Mouse (Mus musculus) monocyte, adult 5-6 weeks (primary cell): ENCODE measurements around the gene Sema3b. TPM values are rescaled to one million over a fixed set of nuclear protein-coding genes. Genes with fewer than 3 reads are reported as not detected.

Source experiments
- ATAC-seq: fragments of 153-309, 156-312 bp; replicated peaks from 2 replicates; pipeline ENCODE4 v1.8.0; 2017; ENCODE audit warnings: mild to moderate bottlenecking; ENCODE audit not compliant: low TSS enrichment, insufficient number of reproducible peaks, severe bottlenecking, poor library complexity, low FRiP score
- total RNA-seq: library from RNA; stranded (forward); fragments of 200-1000, 200-491, 200-594 nt; gene quantifications from 3 replicates; pipeline ENCODE4 v1.2.3, GENCODE M21; 2017

Gene Sema3b
- total RNA-seq, 1 experiment from 2014 or later: not detected

GRCm38 (mm10) chr9:107599842-107600241 is 9.2 kb downstream of the Sema3b start:
- no peak for ATAC-seq

GRCm38 (mm10) chr9:107599433-107599832 is 9.6 kb downstream of the Sema3b start:
- ATAC-seq: no peak

- ATAC-seq: no peak
Observed at GRCm38 (mm10) chr9:107598385-107598784, 10.6 kb downstream of the Sema3b start.

GRCm38 (mm10) chr9:107596619-107597569 is 12.1 kb downstream of the Sema3b start:
- ATAC-seq: no peak

DNA sequence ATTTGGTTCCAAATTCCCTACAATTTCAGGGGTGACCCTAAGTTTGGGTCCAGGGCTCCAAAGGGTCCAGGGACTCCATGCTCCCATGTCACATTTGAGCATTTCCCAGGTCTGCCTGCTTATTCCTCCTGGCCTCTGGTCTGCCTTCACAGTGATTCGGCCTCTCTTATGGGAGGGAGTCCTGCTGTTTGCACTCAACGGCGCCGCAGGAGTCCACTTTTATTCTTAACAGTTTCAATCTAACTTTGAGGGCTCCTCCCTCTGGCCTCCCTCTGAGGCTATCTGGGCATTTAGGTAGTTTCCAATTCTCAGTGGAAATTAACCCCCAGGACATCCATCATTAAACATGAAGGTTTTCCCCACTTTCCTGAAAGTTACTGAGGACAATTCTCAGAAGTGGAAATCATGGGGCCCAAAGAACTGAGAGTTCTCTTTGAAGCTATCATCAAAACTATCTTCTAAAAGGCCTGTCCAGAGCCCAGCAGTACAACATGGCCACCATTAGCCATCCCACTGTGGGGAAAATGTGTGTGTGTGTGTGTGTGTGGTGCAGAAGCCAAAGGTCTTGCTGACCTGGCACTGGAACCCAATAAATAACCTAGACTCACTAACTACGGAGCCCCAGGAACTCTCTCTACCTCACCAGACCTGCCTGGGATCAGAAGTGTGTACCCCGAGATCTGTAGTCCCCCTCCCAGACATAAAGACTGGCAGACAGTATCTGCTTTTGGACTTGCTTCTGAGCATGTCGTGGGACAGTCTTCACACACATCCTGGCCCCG is 14.6 kb downstream of the Sema3b start:
- no peak for ATAC-seq

GRCm38 (mm10) chr9:107593101-107593976 is 15.7 kb downstream of the Sema3b start:
- ATAC-seq: peak; percentile 20; the same call in 1 of the 2 replicates

GRCm38 (mm10) chr9:107590773-107591060 is 18.3 kb downstream of the Sema3b start:
- ATAC-seq: no peak

DNA sequence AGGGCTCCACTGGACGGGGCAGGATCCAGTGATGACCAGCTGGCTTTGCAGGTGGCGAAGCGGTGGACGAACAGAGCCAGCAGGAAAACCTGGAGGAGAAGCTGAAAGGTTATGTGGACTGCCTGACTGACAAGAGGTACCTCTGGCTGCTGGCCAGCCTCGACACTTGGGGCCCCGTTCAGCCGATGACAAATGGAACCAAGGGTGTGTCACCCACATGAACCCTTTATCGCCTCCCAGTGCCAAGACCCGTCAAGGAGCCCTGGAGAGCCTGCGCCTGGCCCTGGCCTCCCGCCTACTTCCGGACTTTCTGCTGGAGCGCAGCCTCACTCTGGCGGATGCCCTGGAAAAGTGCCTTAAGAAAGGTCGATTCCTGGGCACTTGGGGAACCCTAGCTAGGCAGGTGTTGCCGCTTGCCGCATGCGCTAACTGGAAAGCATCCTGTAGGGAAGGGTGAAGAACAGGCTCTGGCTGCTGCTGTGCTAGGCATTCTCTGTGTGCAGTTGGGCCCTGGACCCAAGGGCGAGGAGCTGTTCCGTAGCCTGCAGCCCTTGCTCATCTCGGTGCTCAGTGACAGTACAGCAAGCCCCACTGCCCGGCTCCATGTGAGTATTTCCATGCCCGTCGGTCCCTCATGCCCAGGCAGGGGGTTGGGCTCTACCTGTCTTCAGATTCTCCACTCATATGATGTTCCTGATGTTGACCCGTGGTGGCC is 18.8 kb downstream of the Sema3b start:
- ATAC-seq: no peak

DNA sequence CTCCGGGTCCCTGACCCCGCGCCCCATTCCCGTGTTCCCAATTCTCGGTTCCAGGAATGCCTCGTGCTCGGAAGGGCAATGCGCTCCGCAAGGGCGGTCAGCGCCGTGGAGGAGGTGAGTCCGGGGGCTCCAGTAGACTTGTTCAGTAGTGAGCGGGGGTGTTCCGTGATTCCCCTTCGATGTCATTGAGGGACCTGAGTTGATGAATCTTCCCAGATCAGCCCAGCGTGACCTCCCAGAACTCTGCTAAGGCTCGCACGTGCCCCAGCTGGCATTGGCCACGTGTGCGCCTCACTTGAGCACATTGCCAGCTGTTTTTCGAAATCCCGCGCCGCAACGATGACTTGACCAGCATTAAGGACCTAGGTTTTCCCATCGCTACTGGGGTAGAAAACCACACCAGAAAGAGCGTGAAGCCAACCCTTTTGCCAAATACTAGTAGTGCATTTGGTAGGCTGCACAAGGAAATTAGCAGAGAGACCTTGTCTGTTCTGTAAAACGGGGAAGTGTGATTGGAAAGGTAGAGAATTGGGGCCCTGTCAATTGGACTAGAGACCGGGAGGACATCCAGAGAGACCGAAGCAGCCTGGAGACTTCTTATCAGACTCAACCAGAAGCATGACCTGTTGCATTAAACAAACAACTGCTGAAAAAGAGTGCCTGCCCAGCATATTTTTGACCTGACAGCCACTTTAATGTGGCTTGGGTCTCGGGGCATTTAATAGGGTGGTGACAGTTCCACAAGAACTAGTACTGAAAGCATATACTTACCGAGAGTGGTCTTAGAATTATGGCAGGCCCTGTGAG is 21.0 kb downstream of the Sema3b start:
- no peak; the same call in 1 of the 2 replicates for ATAC-seq

- ATAC-seq: peak; percentile 97
Observed at GRCm38 (mm10) chr9:107586974-107587832, 21.8 kb downstream of the Sema3b start, which contains the start of gene Ifrd2. Gene Ifrd2 (plus strand): TSS chr9:107587642.

GRCm38 (mm10) chr9:107586504-107586903 is 22.5 kb downstream of the Sema3b start:
- ATAC-seq: no peak

- ATAC-seq: no peak
Observed at GRCm38 (mm10) chr9:107583174-107583573, 25.9 kb downstream of the Sema3b start.

- ATAC-seq: no peak
Observed at GRCm38 (mm10) chr9:107582509-107583062, 26.4 kb downstream of the Sema3b start.

- ATAC-seq: no peak
Observed at GRCm38 (mm10) chr9:107581584-107581983, 27.4 kb downstream of the Sema3b start.

DNA sequence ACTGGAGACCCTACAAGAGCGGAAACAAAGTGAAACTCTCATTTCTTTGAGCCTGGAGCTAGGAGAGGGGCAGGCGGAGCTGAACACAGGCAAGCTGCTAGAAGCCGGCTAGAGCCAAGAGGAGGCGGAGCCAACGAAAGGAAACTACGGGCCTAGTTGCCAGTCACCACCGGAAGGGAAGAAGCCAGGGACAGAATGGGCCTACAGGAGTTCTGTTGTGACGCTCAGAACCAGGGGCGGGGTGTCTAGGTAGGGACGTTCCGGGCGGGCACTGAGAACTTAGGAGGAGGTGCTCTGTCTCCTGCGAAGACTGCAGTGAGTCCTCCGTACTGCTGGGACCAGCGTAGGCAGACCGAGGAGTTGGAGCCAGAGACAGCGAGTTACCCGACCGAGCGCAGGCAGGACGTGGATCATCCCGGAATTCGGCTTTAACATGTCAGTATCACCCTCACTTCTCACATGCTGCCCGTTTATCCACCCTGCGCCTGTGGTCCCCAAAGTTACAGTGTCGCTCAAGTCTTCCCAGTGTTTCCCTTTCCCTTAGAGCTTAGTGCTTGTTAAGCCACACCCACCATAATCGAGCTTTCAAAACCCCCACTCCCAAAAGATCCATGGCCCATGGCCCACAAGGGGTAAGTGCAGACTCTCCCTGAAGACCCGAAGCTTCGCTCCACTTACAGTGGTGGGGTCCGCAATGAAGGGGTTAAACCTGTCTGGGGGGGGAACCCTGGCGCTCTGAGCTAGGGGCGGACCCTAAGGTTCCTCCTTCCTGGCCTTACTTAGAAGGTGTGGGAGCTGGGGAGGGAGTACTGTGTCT is 28.3 kb downstream of the Sema3b start, which contains the start of gene Hyal3:
Gene Hyal3 (plus strand): TSS at position 318 of the 817 bp plus-strand sequence.
- peak; percentile 79 for ATAC-seq
